Mouse (Mus musculus) skeletal muscle tissue, adult 2 months (tissue): ENCODE data around the gene Ankrd52.
"Not testable (repeated sequence)": the region's sequence is repeated elsewhere in the genome, so short reads cannot be mapped to it uniquely, and the experiment has no call there.

ENCODE experiments used
- DNase-seq: peaks from one replicate; pipeline ENCODE4 v3.0.0-alpha.2; 2012; ENCODE audit warnings: low read depth, low spot score

Ankrd52 gene

GRCm38 (mm10) chr10:128376455-128377211 lies at the start of gene Ankrd52:
Gene Ankrd52, plus strand, starts transcription at chr10:128377115.
- DNase-seq: peak; percentile 74

- DNase-seq: no peak
Measured at GRCm38 (mm10) chr10:128327610-128328009, 49.3 kb upstream of the Ankrd52 start.

GRCm38 (mm10) chr10:128332358-128333249 lies 44.3 kb upstream of the Ankrd52 start:
- DNase-seq: not testable (repeated sequence)

GRCm38 (mm10) chr10:128335582-128335981 lies 41.3 kb upstream of the Ankrd52 start:
- DNase-seq: peak; percentile 74

GRCm38 (mm10) chr10:128336195-128336594 lies 40.7 kb upstream of the Ankrd52 start:
- DNase-seq: no peak

GRCm38 (mm10) chr10:128336597-128336996 lies 40.3 kb upstream of the Ankrd52 start:
- no peak for DNase-seq

- peak; percentile 98 for DNase-seq
Measured at GRCm38 (mm10) chr10:128337306-128338181, 39.4 kb upstream of the Ankrd52 start, which contains the start of gene Cs. Gene Cs, plus strand, starts transcription at chr10:128337734.

GRCm38 (mm10) chr10:128338415-128338814 lies 38.5 kb upstream of the Ankrd52 start:
- DNase-seq: no peak

GRCm38 (mm10) chr10:128338948-128339347 lies 38.0 kb upstream of the Ankrd52 start:
- peak; percentile 83 for DNase-seq

GRCm38 (mm10) chr10:128340257-128340656 lies 36.7 kb upstream of the Ankrd52 start:
- no peak for DNase-seq

- DNase-seq: no peak
Measured at GRCm38 (mm10) chr10:128343436-128343835, 33.5 kb upstream of the Ankrd52 start.

- DNase-seq: peak; percentile 84
Measured at GRCm38 (mm10) chr10:128344568-128345275, 32.2 kb upstream of the Ankrd52 start.

- no peak for DNase-seq
Measured at GRCm38 (mm10) chr10:128347541-128347940, 29.4 kb upstream of the Ankrd52 start.

- no peak for DNase-seq
Measured at GRCm38 (mm10) chr10:128358796-128359195, 18.1 kb upstream of the Ankrd52 start.

- DNase-seq: no peak
Measured at GRCm38 (mm10) chr10:128359226-128359625, 17.7 kb upstream of the Ankrd52 start.

GRCm38 (mm10) chr10:128361836-128362235 lies 15.1 kb upstream of the Ankrd52 start:
- DNase-seq: no peak

- DNase-seq: no peak
Measured at GRCm38 (mm10) chr10:128362568-128362967, 14.3 kb upstream of the Ankrd52 start.

GRCm38 (mm10) chr10:128367899-128368401 lies 9.0 kb upstream of the Ankrd52 start:
- DNase-seq: peak; percentile 92

GRCm38 (mm10) chr10:128368402-128369217 lies 8.3 kb upstream of the Ankrd52 start, which contains the start of gene Coq10a:
Gene Coq10a, minus strand, starts transcription at chr10:128368997.
- peak; percentile 97 for DNase-seq

- no peak for DNase-seq
Measured at GRCm38 (mm10) chr10:128369218-128369543, 7.7 kb upstream of the Ankrd52 start.
